ENCODE assay signal across 20 mouse cellular contexts in the genomic region with DNA sequence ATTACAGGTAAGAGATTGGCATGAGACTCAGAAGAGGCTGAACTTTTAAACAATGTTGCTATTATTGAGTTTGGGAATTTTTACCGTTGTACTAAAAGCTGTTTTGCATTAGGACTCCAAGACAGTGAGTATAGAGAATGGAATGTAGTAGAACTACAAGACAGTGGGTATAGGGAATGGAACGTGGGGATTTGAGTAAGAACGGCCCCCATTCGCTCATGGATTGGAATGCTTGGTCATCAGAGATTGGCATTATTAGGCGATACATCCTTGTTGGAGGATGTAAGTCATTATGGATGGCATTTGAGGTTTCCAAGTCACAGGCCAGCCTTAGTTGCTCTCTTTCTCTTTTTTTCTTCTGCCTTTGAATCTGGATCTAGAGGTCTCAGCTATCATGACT.
DNase-seq lines count a peak whose midpoint lies in the region; ATAC-seq lines count a peak whose summit lies in the region.
"Had no signal": no experiment of that assay in that cellular context is flagged by ENCODE, and none has a peak within 500 bp of the region (broad histone marks: within the 10 kb centered on the region; RNA-seq: fewer than 3 reads in every experiment).

No protein-coding gene starts in this region.

- H3K4me1 ChIP-seq in intestine, embryonic 15.5 days (replicated peaks) = no peaks in the 10 kb centered on the region
- H3K4me1 ChIP-seq: embryonic facial prominence, embryonic 10.5 days; embryonic facial prominence, embryonic 12.5 days; forebrain, embryonic 12.5 days had no signal

- no peaks in the 10 kb centered on the region for H3K36me3 ChIP-seq in intestine, embryonic 15.5 days
- H3K36me3 ChIP-seq: embryonic facial prominence, embryonic 10.5 days; embryonic facial prominence, embryonic 12.5 days; forebrain, embryonic 12.5 days had no signal

- H3K4me2 ChIP-seq in intestine, embryonic 15.5 days (replicated peaks) = no peak overlapping the region
- H3K4me2 ChIP-seq: embryonic facial prominence, embryonic 12.5 days; forebrain, embryonic 12.5 days had no signal

- no peaks in the 10 kb centered on the region for H3K9me3 ChIP-seq in intestine, embryonic 15.5 days
- H3K9me3 ChIP-seq: embryonic facial prominence, embryonic 10.5 days; embryonic facial prominence, embryonic 12.5 days; forebrain, embryonic 12.5 days had no signal

- H3K9ac ChIP-seq in intestine, embryonic 15.5 days = no peak overlapping the region
- H3K9ac ChIP-seq: embryonic facial prominence, embryonic 12.5 days; forebrain, embryonic 12.5 days had no signal

- DNase-seq in 3T3-L1 (ENCODE audit: low read depth, low spot score) (peak; percentile 94), R1 (ENCODE audit: low read depth, low spot score) (peak; percentile 2)
- peak; percentile 27 for DNase-seq in fibroblast of lung, adult 2 months (ENCODE audit: low read depth)
- DNase-seq in heart, adult 9 months (ENCODE audit: low spot score in 2 of 2) = no peak
- DNase-seq: adrenal gland, adult 2 months; adrenal gland, postnatal 10 days; adrenal gland, postnatal 36 days; cerebellum, adult 11-12 months; cerebellum, adult 2 months; cerebellum, adult 9-10 months; cerebellum, postnatal 10 days; cerebellum, postnatal 25 days had no signal

- no peak overlapping the region for H3K27ac ChIP-seq in intestine, embryonic 15.5 days
- H3K27ac ChIP-seq: embryonic facial prominence, embryonic 10.5 days; embryonic facial prominence, embryonic 12.5 days; forebrain, embryonic 12.5 days had no signal

- WGBS in intestine, embryonic 15.5 days = 86% methylated on average over 5 of the region's 5 CpGs

- no peak for ATAC-seq in intestine, embryonic 15.5 days
- ATAC-seq: forebrain, embryonic 14.5 days; forebrain, embryonic 16.5 days; Patski had no signal

- no peaks in the 10 kb centered on the region for H3K27me3 ChIP-seq in intestine, embryonic 15.5 days (replicated peaks)
- H3K27me3 ChIP-seq: embryonic facial prominence, embryonic 12.5 days; forebrain, embryonic 12.5 days; Patski had no signal

- H3K4me3 ChIP-seq in intestine, embryonic 15.5 days (replicated peaks) = no peak overlapping the region
- H3K4me3 ChIP-seq: embryonic facial prominence, embryonic 10.5 days; embryonic facial prominence, embryonic 12.5 days; erythroblast, embryonic 14.5 days; forebrain, embryonic 12.5 days had no signal

Comparison
In these comparisons a context has a peak if more than half of its experiments do, and no peak if none do; other contexts are left out.
1. DNase-seq: peak in 3T3-L1 (single experiment), R1 (single experiment) and fibroblast of lung, adult 2 months (single experiment); none in heart, adult 9 months (0 of 2).